Mouse (Mus musculus): ENCODE results near the gene Grtp1. TPM values are rescaled to one million over a fixed set of nuclear protein-coding genes. Genes with fewer than 3 reads are reported as not detected.

The Grtp1 gene
- polyA plus RNA-seq, 1 experiment = 2.0 TPM

DNA sequence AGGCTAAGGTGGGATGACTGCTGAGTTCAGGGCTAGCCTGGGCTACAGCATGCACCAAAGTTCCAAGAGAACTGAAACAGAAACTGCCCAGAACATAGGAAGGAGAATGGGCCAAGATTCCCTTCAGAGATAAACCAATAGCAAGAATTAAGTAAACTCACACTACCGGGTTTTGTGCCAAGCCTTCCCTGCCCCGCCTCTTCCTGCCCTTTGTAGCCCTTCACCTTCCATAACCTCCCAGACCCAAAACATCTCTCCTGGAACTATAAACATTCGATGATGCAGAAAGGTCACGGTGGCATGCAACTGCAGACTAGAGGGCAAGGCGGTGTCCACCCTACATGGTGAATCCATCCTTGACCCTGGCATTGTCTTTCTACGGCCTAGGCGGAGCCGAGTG, 10.2 kb downstream of the Grtp1 start:
- Histone ChIP-seq H3K4me3 (ENCODE audit: insufficient read depth, low read length) (no peak overlapping the region), H3K27ac (ENCODE audit: insufficient read depth, low read depth, low read length) (no peak overlapping the region), H3K4me1 (ENCODE audit: control insufficient read depth, insufficient read depth, low read length) (no peaks in the 10 kb centered on the region)
- no peak for TF ChIP-seq CTCF (IDR thresholded peaks at IDR 0.05; ENCODE audit: low read depth, low read length)
- no peak for TF ChIP-seq POLR2A (IDR thresholded peaks at IDR 0.05; ENCODE audit: borderline replicate concordance, low read depth, low read length)

DNA sequence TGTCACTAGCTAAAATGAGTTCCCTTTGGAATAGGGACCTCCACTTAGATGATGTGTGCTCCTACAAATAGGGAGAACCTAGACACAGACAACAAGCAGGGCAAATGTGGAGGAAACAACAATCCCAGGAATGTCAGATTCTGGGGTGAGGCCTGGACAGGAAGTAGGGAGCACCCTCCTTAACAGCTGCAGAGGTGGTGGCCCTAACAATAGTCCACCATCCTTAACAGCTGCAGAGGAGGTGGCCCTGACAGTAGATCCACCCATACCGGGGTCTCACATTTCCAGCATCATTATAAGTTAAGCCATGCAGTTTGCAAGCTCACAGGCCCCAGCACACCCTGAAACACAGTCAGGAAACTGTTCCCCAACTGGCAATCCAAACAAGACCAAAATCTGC, 11.6 kb downstream of the Grtp1 start:
- Histone ChIP-seq H3K4me3 (ENCODE audit: insufficient read depth, low read length) (no peak overlapping the region), H3K27ac (ENCODE audit: insufficient read depth, low read depth, low read length) (no peak overlapping the region), H3K4me1 (ENCODE audit: control insufficient read depth, insufficient read depth, low read length) (no peaks in the 10 kb centered on the region)
- TF ChIP-seq CTCF (IDR thresholded peaks at IDR 0.05; ENCODE audit: low read depth, low read length) = no peak
- TF ChIP-seq POLR2A (IDR thresholded peaks at IDR 0.05; ENCODE audit: borderline replicate concordance, low read depth, low read length) = no peak

GRCm38 (mm10) chr8:13188052-13188555, 12.3 kb downstream of the Grtp1 start:
- no peaks in the 10 kb centered on the region for H3K4me1 ChIP-seq (ENCODE audit: control insufficient read depth, insufficient read depth, low read length)
- no peak overlapping the region for H3K4me3 ChIP-seq (ENCODE audit: insufficient read depth, low read length)
- TF ChIP-seq CTCF (IDR thresholded peaks at IDR 0.05; ENCODE audit: low read depth, low read length) = no peak
- no peak for TF ChIP-seq POLR2A (IDR thresholded peaks at IDR 0.05; ENCODE audit: borderline replicate concordance, low read depth, low read length)
- H3K27ac ChIP-seq (ENCODE audit: insufficient read depth, low read depth, low read length) = no peak overlapping the region

- no peak overlapping the region for H3K4me3 ChIP-seq (ENCODE audit: insufficient read depth, low read length)
- H3K4me1 ChIP-seq (ENCODE audit: control insufficient read depth, insufficient read depth, low read length) = no peaks in the 10 kb centered on the region
- TF ChIP-seq POLR2A (IDR thresholded peaks at IDR 0.05; ENCODE audit: borderline replicate concordance, low read depth, low read length) (no peak), CTCF (IDR thresholded peaks at IDR 0.05; ENCODE audit: low read depth, low read length) (no peak)
- H3K27ac ChIP-seq (ENCODE audit: insufficient read depth, low read depth, low read length) = no peak overlapping the region
Observed at GRCm38 (mm10) chr8:13187638-13188037, 12.8 kb downstream of the Grtp1 start.

DNA sequence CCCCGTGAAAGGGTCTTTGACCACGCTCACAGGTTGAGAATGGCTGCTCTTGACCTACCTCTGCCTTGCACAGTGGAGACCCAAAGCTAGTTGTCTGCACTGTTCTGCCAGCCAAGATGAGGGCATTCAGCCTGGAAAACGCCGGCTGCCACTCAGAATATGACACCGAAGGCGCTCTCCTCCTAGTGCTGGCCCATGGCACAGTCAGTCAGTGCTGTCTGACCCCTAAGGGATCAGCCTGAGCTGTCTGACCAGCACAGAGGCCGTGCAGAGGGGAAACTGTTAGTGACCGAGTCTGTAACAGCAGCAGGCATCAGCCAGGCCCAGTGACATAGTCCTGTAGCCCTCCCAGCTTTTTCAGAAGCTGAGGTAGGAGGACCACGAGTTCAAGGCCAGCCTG, 13.2 kb downstream of the Grtp1 start:
- Histone ChIP-seq H3K27ac (ENCODE audit: insufficient read depth, low read depth, low read length) (no peak overlapping the region), H3K4me3 (ENCODE audit: insufficient read depth, low read length) (no peak overlapping the region), H3K4me1 (ENCODE audit: control insufficient read depth, insufficient read depth, low read length) (no peaks in the 10 kb centered on the region)
- TF ChIP-seq CTCF (IDR thresholded peaks at IDR 0.05; ENCODE audit: low read depth, low read length) = no peak
- no peak for TF ChIP-seq POLR2A (IDR thresholded peaks at IDR 0.05; ENCODE audit: borderline replicate concordance, low read depth, low read length)

GRCm38 (mm10) chr8:13186819-13187218, 13.6 kb downstream of the Grtp1 start:
- Histone ChIP-seq H3K27ac (ENCODE audit: insufficient read depth, low read depth, low read length) (no peak overlapping the region), H3K4me3 (ENCODE audit: insufficient read depth, low read length) (no peak overlapping the region), H3K4me1 (ENCODE audit: control insufficient read depth, insufficient read depth, low read length) (no peaks in the 10 kb centered on the region)
- no peak for TF ChIP-seq CTCF (IDR thresholded peaks at IDR 0.05; ENCODE audit: low read depth, low read length)
- no peak for TF ChIP-seq POLR2A (IDR thresholded peaks at IDR 0.05; ENCODE audit: borderline replicate concordance, low read depth, low read length)

DNA sequence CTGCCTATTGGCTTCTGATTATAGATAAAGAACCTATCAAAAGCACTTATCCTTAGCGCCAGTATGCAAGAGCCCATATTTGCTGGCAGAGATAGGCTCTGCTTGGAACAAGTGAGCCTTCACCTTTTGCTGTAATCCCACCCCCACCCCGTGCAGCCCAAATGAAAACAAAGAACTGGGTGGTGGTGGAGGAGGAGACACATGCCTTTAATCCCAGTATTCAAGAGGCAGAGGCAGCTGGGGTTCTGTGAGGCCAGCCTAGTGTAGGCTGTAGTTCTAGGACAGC, 18.8 kb downstream of the Grtp1 start:
- Histone ChIP-seq H3K4me1 (ENCODE audit: control insufficient read depth, insufficient read depth, low read length) (no peaks in the 10 kb centered on the region), H3K27ac (ENCODE audit: insufficient read depth, low read depth, low read length) (no peak overlapping the region), H3K4me3 (ENCODE audit: insufficient read depth, low read length) (no peak overlapping the region)
- no peak for TF ChIP-seq POLR2A (IDR thresholded peaks at IDR 0.05; ENCODE audit: borderline replicate concordance, low read depth, low read length)
- TF ChIP-seq CTCF (IDR thresholded peaks at IDR 0.05; ENCODE audit: low read depth, low read length) = no peak

- H3K27ac ChIP-seq (ENCODE audit: insufficient read depth, low read depth, low read length) = no peak overlapping the region
- no peaks in the 10 kb centered on the region for H3K4me1 ChIP-seq (ENCODE audit: control insufficient read depth, insufficient read depth, low read length)
- TF ChIP-seq CTCF (IDR thresholded peaks at IDR 0.05; ENCODE audit: low read depth, low read length) (no peak), POLR2A (IDR thresholded peaks at IDR 0.05; ENCODE audit: borderline replicate concordance, low read depth, low read length) (no peak)
- no peak overlapping the region for H3K4me3 ChIP-seq (ENCODE audit: insufficient read depth, low read length)
Observed at GRCm38 (mm10) chr8:13180911-13181690, 19.3 kb downstream of the Grtp1 start.

DNA sequence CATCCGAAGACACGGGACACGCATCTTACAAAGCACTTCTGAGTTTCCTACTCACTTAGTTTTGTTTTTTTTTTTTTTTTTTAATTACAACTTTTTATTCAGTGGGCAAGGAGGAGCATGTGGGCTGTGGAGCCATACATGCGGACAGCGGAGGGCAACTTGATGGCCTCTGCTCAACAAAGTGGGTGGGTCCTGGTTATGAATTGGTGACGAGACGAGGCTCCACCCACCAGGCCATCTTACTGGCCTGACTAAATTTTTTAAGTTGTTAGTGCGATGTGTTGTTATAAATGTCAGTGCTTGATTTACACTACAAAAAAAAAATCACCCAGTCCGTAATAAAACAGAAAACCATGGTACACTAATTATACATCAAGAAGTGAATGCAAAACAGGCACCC, 20.0 kb downstream of the Grtp1 start:
- H3K4me1 ChIP-seq (ENCODE audit: control insufficient read depth, insufficient read depth, low read length) = no peaks in the 10 kb centered on the region
- H3K27ac ChIP-seq (ENCODE audit: insufficient read depth, low read depth, low read length) = no peak overlapping the region
- TF ChIP-seq CTCF (IDR thresholded peaks at IDR 0.05; ENCODE audit: low read depth, low read length) (no peak), POLR2A (IDR thresholded peaks at IDR 0.05; ENCODE audit: borderline replicate concordance, low read depth, low read length) (no peak)
- H3K4me3 ChIP-seq (ENCODE audit: insufficient read depth, low read length) = no peak overlapping the region

DNA sequence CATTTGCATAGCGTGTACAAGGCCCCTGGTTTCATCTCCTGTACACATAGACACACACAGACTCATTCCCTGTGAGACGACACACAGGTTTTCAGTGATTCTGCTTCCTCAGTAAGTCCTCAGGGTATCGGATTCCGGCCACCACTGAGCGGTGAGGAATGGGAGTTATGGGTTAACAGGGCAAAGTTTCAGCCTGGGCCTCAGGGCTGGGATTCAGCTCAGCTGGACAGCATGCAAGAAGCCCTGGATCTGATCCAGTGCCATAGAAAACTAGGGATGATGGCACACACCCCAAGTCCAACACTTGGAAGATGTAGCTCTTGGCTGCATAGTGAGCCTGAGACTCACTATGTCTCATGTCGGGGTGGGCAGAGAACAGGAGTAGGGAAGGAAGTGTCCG, 20.5 kb downstream of the Grtp1 start:
- no peak overlapping the region for H3K27ac ChIP-seq (ENCODE audit: insufficient read depth, low read depth, low read length)
- H3K4me3 ChIP-seq (ENCODE audit: insufficient read depth, low read length) = no peak overlapping the region
- no peak for TF ChIP-seq CTCF (IDR thresholded peaks at IDR 0.05; ENCODE audit: low read depth, low read length)
- TF ChIP-seq POLR2A (IDR thresholded peaks at IDR 0.05; ENCODE audit: borderline replicate concordance, low read depth, low read length) = no peak
- H3K4me1 ChIP-seq (ENCODE audit: control insufficient read depth, insufficient read depth, low read length) = no peaks in the 10 kb centered on the region

Data from bone marrow macrophage, adult 2 months (primary cell).